Mouse (Mus musculus) lung, adult 2 months (tissue): ENCODE measurements around the gene Aco1.

Source experiments
- CTCF ChIP-seq: fragments of 200-500 bp; IDR thresholded peaks from 2 replicates; pipeline ENCODE4 v1.5.1; 2011; ENCODE audit warnings: mild to moderate bottlenecking, low read length, control low read depth; ENCODE audit not compliant: insufficient read depth
- POLR2A ChIP-seq: fragments of 200-500 bp; IDR thresholded peaks from 2 replicates; pipeline ENCODE4 v1.6.1; 2011; ENCODE audit warnings: low read depth, mild to moderate bottlenecking, control low read depth, low read length, borderline replicate concordance; ENCODE audit errors: extremely low read depth

DNA sequence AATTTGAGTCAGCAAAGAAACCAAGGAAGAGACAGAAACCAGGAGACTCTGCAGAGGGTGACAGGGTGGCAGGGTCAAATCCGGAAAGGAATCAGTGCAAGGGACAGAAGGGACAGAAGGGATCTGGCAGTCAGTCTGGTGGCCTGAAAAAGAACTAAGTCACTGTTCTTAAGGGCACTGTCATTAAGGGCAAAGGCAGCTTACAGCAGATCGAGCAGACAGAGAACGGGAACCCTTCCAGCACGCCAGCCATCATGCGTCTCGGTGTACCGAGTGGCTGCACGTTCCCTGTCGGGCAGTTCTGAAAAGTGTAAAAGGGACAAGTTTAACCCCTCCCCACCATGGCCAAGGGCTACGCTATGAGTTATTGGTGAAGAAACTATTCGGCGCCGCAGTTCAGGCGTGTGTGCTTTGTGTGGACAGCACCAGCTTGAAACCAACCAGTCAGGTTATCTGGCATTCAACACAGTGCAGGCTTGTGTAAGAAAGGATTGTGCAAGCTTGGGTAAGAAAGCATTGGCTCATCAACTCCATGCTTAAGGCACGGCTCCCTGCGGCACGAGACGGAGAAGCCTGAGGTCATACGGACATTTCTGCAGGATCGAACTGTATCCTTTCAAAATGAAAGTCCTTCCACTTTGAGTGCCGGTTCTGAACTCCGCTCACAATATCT, 62.5 kb downstream of the Aco1 start:
- TF ChIP-seq CTCF (no peak), POLR2A (no peak)
